Mouse (Mus musculus) E14TG2a.4 (cell line): Measurements from ENCODE around the gene Glycam1.

Experiments used
- CTCF ChIP-seq: conservative IDR thresholded peaks from 2 replicates; pipeline ENCODE4 v1.5.1; 2014; ENCODE audit warnings: low read length
- NANOG ChIP-seq: IDR thresholded peaks from 2 replicates; pipeline ENCODE4 v1.6.1; 2014; ENCODE audit warnings: borderline replicate concordance, low read length, mixed read lengths

DNA sequence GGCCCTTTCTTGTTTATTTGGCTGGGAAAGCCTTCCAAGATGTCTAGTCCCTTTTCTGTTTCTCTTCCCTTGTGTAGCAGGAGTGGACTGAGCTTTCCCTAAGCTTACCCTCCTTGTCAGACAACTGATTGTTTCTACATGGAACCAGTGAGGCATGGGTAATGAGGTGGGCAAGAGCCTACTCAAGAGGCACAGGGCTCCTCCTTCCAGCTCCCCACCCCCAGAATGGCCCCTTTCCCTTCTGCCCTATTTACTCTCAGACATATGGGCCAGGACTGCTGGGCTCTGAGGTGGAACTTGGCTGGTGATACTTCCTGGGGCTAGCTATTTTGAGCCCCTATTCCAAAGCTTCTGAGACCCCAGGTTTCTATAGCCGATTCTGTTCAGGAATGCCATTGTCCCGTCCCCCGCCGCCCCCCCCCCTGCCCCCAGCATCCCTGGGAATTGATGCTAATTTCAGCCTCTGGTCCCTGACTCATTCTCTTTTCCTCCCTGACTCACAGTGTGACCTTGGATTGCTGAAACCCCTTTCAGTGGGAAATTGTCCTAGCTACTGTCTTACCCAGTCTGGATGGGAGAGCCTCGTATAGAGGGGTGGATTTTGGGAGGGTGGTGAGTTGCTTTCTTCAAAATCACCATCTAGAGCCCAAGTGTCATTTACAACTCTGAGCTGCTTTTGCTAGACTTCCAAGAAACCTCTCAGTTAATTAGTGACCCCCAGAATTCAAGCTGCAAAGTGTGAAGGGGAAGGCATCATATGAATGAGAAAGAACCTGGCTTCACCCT is 46.1 kb downstream of the Glycam1 start:
- no peak for TF ChIP-seq CTCF
- TF ChIP-seq NANOG, result 0 out of 2 replicates have a peak, but pooled peaks have one; percentile 5
